Mouse (Mus musculus): ENCODE data around the gene Ugt1a2. TPM values are rescaled to one million over a fixed set of nuclear protein-coding genes. Genes with fewer than 3 reads are reported as not detected.

Gene Ugt1a2
- polyA plus RNA-seq, 1 experiment from 2014 or later = not detected

DNA sequence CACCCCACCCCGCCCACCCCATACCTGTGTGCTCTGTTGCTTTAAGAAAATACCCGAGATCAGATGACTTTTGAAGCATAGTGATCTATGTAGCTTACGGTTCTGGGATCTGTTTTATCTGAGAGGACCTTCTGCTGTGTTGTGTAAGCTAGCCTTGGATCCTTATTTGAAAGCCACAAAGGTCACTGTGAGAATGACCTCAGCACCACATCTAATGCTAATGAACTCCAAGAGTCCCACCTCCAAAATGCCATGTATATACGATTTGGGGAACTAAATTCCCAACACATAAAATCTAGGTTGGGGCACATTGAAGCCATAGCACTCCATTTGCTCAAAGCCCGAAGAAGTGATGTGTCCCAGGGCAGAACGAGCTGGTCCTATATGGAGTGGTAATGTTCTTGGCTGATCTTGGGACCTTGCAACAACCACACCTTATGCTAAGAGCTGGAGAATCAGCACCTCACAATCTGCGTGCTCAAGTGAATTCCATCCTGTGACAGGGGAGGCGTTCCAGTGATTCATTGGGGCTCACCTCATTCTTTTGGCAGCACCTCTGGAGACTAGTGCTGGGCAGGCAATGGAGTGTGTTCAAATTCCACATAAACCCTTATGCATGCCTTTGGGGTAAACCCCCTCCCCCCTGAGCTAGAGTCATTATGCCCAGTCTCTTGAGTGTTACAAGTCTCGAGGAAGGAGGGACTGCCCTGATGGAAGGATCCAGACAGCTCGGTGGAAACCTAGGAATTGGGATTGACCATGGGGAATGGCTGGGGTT is 56.7 kb downstream of the Ugt1a2 start:
- no peak overlapping the region for H3K27ac ChIP-seq (replicated peaks)
- peaks cover 99% of the 10 kb centered on the region for H3K9me3 ChIP-seq (replicated peaks)
- WGBS = 81% methylated on average over 10 of the region's 10 CpGs
- peaks cover 29% of the 10 kb centered on the region for H3K36me3 ChIP-seq
- H3K4me3 ChIP-seq = no peak overlapping the region
- DNase-seq (ENCODE audit: low spot score) = no peak
- no peaks in the 10 kb centered on the region for H3K4me1 ChIP-seq
- no peaks in the 10 kb centered on the region for H3K27me3 ChIP-seq (ENCODE audit: low read depth, poor library complexity, severe bottlenecking)

DNA sequence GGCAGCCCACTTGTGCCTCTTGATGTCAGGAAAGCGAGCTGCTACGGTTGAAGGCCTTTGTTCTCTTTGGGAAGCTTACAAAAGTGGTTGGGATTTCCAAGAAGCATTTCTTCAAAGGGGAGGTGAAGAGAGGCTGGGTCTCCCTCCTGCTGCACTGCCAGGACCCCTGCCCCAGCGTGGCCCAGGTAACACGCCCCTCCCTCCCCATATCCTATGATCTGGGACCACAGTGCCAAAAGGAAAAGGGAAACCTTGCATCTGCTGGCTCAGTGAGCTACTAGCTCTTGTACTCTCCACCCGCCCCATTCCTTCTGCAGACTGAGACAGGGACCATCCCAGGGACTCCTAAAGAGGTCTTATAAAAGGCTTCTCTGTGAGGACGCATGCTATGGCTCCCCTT is 57.3 kb downstream of the Ugt1a2 start:
- Histone ChIP-seq H3K27me3 (ENCODE audit: low read depth, poor library complexity, severe bottlenecking) (no peaks in the 10 kb centered on the region), H3K27ac (replicated peaks) (no peak overlapping the region), H3K4me3 (no peak overlapping the region), H3K36me3 (peaks cover 35% of the 10 kb centered on the region), H3K4me1 (no peaks in the 10 kb centered on the region), H3K9me3 (replicated peaks) (peaks cover 99% of the 10 kb centered on the region)
- 81% methylated on average over 6 of the region's 6 CpGs for WGBS
- DNase-seq (ENCODE audit: low spot score) = no peak

GRCm38 (mm10) chr1:88258361-88258760 is 58.0 kb downstream of the Ugt1a2 start:
- H3K27me3 ChIP-seq (ENCODE audit: low read depth, poor library complexity, severe bottlenecking) = no peaks in the 10 kb centered on the region
- H3K36me3 ChIP-seq = peaks cover 42% of the 10 kb centered on the region
- H3K4me3 ChIP-seq = no peak overlapping the region
- H3K9me3 ChIP-seq (replicated peaks) = peaks cover 99% of the 10 kb centered on the region
- WGBS = 76% methylated on average over 6 of the region's 6 CpGs
- H3K27ac ChIP-seq (replicated peaks) = no peak overlapping the region
- H3K4me1 ChIP-seq = no peaks in the 10 kb centered on the region
- DNase-seq (ENCODE audit: low spot score) = no peak

DNA sequence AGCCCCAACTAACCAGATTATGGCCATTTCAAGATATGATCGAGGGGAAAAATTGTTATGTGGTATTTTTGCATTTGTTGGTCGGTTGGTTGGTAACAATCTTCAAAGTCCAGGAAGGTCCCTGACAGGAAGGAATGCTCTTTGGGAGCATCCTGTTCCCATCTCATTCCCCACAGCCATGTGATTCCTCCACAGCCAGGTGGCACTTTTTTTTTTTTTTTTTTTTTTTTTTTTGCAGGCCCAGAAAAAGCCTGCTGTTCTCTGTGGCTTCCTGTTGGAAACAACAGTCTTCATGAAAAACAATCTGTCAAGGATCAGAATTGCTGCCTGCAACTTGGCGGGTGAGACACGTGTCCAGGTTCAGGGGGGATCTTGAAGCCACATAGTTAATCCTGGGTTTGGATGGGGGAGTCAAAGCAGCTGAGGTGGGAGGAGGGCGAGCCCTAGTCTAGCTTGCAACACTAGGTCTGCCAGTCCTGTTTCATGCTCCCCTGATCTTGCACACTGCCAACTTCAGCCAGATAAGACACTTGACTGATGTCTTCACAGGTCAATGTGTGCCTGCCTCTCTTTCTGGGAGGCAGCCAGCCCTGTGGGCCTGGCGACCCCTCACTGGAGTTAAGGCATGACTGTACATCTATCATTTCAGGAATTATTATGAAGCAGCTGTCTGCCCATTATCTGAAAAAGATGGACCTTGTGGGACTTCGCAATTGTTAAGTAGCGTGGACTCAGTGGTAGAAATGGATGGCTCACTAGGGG is 58.7 kb downstream of the Ugt1a2 start:
- no peak for DNase-seq (ENCODE audit: low spot score)
- peaks cover 49% of the 10 kb centered on the region for H3K36me3 ChIP-seq
- H3K27me3 ChIP-seq (ENCODE audit: low read depth, poor library complexity, severe bottlenecking) = no peaks in the 10 kb centered on the region
- H3K4me3 ChIP-seq = no peak overlapping the region
- 83% methylated on average over 8 of the region's 8 CpGs for WGBS
- H3K4me1 ChIP-seq = no peaks in the 10 kb centered on the region
- peaks cover 99% of the 10 kb centered on the region for H3K9me3 ChIP-seq (replicated peaks)
- no peak overlapping the region for H3K27ac ChIP-seq (replicated peaks)

GRCm38 (mm10) chr1:88259643-88260024 is 59.2 kb downstream of the Ugt1a2 start:
- Histone ChIP-seq H3K27me3 (ENCODE audit: low read depth, poor library complexity, severe bottlenecking) (no peaks in the 10 kb centered on the region), H3K4me1 (no peaks in the 10 kb centered on the region), H3K4me3 (no peak overlapping the region), H3K9me3 (replicated peaks) (peaks cover 99% of the 10 kb centered on the region), H3K36me3 (peaks cover 54% of the 10 kb centered on the region), H3K27ac (replicated peaks) (no peak overlapping the region)
- no peak for DNase-seq (ENCODE audit: low spot score)
- WGBS = 81% methylated on average over 4 of the region's 4 CpGs

- Histone ChIP-seq H3K36me3 (peaks cover 59% of the 10 kb centered on the region), H3K9me3 (replicated peaks) (peaks cover 99% of the 10 kb centered on the region), H3K27ac (replicated peaks) (no peak overlapping the region), H3K27me3 (ENCODE audit: low read depth, poor library complexity, severe bottlenecking) (no peaks in the 10 kb centered on the region), H3K4me1 (no peaks in the 10 kb centered on the region), H3K4me3 (no peak overlapping the region)
- whole genome bisulfite sequencing = 87% methylated on average over 6 of the region's 6 CpGs
- no peak for DNase-seq (ENCODE audit: low spot score)
Measured at GRCm38 (mm10) chr1:88260114-88260513, 59.7 kb downstream of the Ugt1a2 start.

DNA sequence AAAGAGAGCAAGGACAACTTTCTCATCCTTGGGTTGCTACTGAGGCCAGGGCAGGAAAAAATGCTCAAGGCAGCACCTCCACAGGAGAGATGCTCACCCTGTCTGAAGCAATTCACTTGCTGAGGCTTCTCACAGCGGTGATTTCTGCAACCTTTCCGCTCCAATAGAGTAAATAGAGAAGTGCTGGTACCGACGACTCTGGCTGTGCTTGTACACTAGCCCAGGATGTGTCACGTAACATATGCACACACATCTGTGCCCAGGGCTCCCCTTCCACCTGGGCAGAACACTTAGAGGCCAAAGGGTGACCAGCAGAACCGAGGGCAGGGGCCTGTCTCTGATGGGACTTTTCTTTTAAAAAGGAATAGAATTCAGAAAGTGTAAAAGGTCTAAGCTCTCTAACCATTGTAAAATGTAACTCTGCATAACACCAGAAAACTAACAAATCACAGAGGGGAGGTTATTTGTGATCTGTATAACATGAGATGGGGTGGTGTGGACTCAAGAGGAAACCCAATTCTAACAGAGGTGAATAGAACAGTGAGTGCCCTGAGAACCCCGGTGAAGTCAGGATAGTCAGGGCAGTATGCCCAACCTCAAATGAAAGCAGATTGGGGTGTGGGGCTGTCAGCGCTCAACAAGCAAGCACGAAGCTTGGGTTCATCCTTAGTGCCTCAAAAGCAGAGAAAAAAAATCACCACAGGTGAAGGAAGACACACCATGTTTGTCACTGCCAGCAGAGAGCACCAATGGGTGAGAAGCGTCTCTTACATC is 60.4 kb downstream of the Ugt1a2 start:
- Histone ChIP-seq H3K27ac (replicated peaks) (no peak overlapping the region), H3K36me3 (peaks cover 66% of the 10 kb centered on the region), H3K9me3 (replicated peaks) (peaks cover 99% of the 10 kb centered on the region), H3K27me3 (ENCODE audit: low read depth, poor library complexity, severe bottlenecking) (no peaks in the 10 kb centered on the region), H3K4me1 (no peaks in the 10 kb centered on the region), H3K4me3 (no peak overlapping the region)
- no peak for DNase-seq (ENCODE audit: low spot score)
- 85% methylated on average over 10 of the region's 10 CpGs for WGBS

- Histone ChIP-seq H3K9me3 (replicated peaks) (peaks cover 98% of the 10 kb centered on the region), H3K4me1 (no peaks in the 10 kb centered on the region), H3K36me3 (peaks cover 75% of the 10 kb centered on the region), H3K27me3 (ENCODE audit: low read depth, poor library complexity, severe bottlenecking) (no peaks in the 10 kb centered on the region), H3K27ac (replicated peaks) (no peak overlapping the region), H3K4me3 (no peak overlapping the region)
- DNase-seq (ENCODE audit: low spot score) = no peak
- 89% methylated on average over 7 of the region's 7 CpGs for WGBS
Measured at GRCm38 (mm10) chr1:88261706-88262105, 61.3 kb downstream of the Ugt1a2 start.

- Histone ChIP-seq H3K27me3 (ENCODE audit: low read depth, poor library complexity, severe bottlenecking) (no peaks in the 10 kb centered on the region), H3K4me3 (no peak overlapping the region), H3K27ac (replicated peaks) (no peak overlapping the region), H3K36me3 (peaks cover 81% of the 10 kb centered on the region), H3K4me1 (no peaks in the 10 kb centered on the region), H3K9me3 (replicated peaks) (peaks cover 97% of the 10 kb centered on the region)
- 94% methylated on average over 4 of the region's 4 CpGs for WGBS
- no peak for DNase-seq (ENCODE audit: low spot score)
Measured at GRCm38 (mm10) chr1:88262255-88262654, 61.9 kb downstream of the Ugt1a2 start.

DNA sequence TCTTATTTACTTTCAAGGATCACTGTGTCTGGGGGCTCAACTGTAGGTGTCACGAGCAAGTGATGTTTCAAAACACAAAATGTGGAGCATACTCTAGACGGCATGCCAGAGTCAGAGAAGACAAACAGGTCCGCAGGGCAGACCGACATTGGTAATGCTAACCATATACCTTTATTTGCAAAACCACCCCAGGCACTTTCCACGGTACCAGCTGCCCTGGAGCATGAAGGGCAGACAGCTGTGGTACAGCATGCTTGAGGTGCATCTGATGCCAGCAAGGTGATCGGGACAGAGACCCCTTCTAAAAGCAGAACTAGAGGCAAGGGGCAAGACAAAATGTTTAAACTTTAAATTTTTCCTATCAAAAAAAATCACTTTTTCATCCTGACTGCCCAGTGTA is 62.6 kb downstream of the Ugt1a2 start:
- Histone ChIP-seq H3K9me3 (replicated peaks) (peaks cover 94% of the 10 kb centered on the region), H3K27ac (replicated peaks) (no peak overlapping the region), H3K27me3 (ENCODE audit: low read depth, poor library complexity, severe bottlenecking) (no peaks in the 10 kb centered on the region), H3K4me3 (no peak overlapping the region), H3K4me1 (no peaks in the 10 kb centered on the region), H3K36me3 (peaks cover 88% of the 10 kb centered on the region)
- 79% methylated on average over 6 of the region's 6 CpGs for WGBS
- no peak for DNase-seq (ENCODE audit: low spot score)

- Histone ChIP-seq H3K9me3 (replicated peaks) (peaks cover 90% of the 10 kb centered on the region), H3K36me3 (peaks cover 96% of the 10 kb centered on the region)
- WGBS = 92% methylated on average over 5 of the region's 5 CpGs
Measured at GRCm38 (mm10) chr1:88263778-88264177, 63.4 kb downstream of the Ugt1a2 start.

DNA sequence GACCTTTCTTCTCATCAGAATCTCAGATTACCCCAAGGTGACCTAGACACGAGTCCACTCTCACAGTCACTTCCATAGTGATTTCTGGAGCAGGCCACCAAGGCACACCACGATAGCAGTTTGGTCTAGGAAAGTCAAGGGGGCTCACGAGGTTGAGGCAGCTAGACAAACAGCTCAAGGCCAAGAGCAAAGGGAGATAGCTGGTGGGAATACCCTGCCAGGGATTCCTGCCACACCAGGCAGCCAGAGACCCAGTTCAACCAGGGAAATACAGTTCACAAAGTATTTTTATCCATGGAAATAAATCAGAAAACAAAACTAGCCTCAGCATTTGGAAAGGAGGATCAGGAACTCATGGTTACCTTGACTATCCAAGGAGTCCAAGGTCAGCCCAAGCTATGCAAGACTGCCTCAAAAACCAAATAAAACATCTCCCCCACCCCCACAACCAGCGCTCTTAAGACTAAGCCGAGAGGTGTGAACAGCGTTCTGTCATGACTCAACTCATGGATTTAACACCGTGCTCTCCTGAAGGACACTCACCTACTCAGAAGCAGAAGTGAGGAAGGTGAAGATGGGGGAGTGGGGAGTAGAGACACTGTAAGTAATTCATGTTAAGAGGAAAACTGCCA is 64.0 kb downstream of the Ugt1a2 start:
- Histone ChIP-seq H3K27ac (replicated peaks) (no peak overlapping the region), H3K4me1 (no peaks in the 10 kb centered on the region), H3K9me3 (replicated peaks) (peaks cover 87% of the 10 kb centered on the region), H3K27me3 (ENCODE audit: low read depth, poor library complexity, severe bottlenecking) (no peaks in the 10 kb centered on the region), H3K4me3 (no peak overlapping the region), H3K36me3 (peaks cover 100% of the 10 kb centered on the region)
- 87% methylated on average over 7 of the region's 7 CpGs for WGBS
- DNase-seq (ENCODE audit: low spot score) = no peak

More at GRCm38 (mm10) chr1:88263778-88264177, 63.4 kb downstream of the Ugt1a2 start:
- DNase-seq (ENCODE audit: low spot score) = no peak
- H3K27me3 ChIP-seq (ENCODE audit: low read depth, poor library complexity, severe bottlenecking) = no peaks in the 10 kb centered on the region
- H3K4me3 ChIP-seq = no peak overlapping the region
- H3K27ac ChIP-seq (replicated peaks) = no peak overlapping the region
- H3K4me1 ChIP-seq = no peaks in the 10 kb centered on the region
